In genomic region chr5:45857254-45858011, GRCm38 (mm10) we compare ENCODE assay signal across 8 mouse cellular contexts. TPM values are rescaled to one million over a fixed set of nuclear protein-coding genes. Genes with fewer than 3 reads are reported as not detected.
A peak's percentile ranks its signal among the peaks of the same experiment; 100 is the strongest.
DNase-seq lines count a peak whose midpoint lies in the region; ATAC-seq and TF ChIP-seq lines count a peak whose summit lies in the region.

Lcorl (minus strand) TSS chr5:45857615.

- peak within 1 kb of the TSS; percentile 75 for H3K4me2 ChIP-seq in forebrain, embryonic 12.5 days
- H3K4me2 ChIP-seq in heart, postnatal 0 days (ENCODE audit: low read depth, low read length), result peak within 1 kb of the TSS; percentile 83
- peak within 1 kb of the TSS; percentile 78 for H3K4me2 ChIP-seq in liver, embryonic 16.5 days (ENCODE audit: low read depth, low read length)
- H3K4me2 ChIP-seq in neural tube, embryonic 13.5 days, result peak within 1 kb of the TSS; percentile 68

- H3K27me3 ChIP-seq in E14TG2a.4 (ENCODE audit: insufficient read depth, low read length), result peaks cover 6% of the 10 kb centered on the region; the same call in 1 of the 2 replicates
- H3K27me3 ChIP-seq in forebrain, embryonic 12.5 days, result no peaks in the 10 kb centered on the region
- no peaks in the 10 kb centered on the region for H3K27me3 ChIP-seq in heart, postnatal 0 days (ENCODE audit: control insufficient read depth, insufficient read depth, low read length)
- H3K27me3 ChIP-seq in liver, embryonic 16.5 days (ENCODE audit: control insufficient read depth, insufficient read depth, low read depth, low read length), result no peaks in the 10 kb centered on the region
- no peaks in the 10 kb centered on the region for H3K27me3 ChIP-seq in neural tube, embryonic 13.5 days
- H3K27me3 ChIP-seq in testis, adult 2 months (ENCODE audit: control insufficient read depth, insufficient read depth, low read length), result no peaks in the 10 kb centered on the region

- H3K27ac ChIP-seq in forebrain, embryonic 12.5 days, result peak within 1 kb of the TSS; percentile 99
- H3K27ac ChIP-seq in heart, postnatal 0 days (ENCODE audit: low read depth), result peak within 1 kb of the TSS; percentile 97
- peak within 1 kb of the TSS; percentile 88 for H3K27ac ChIP-seq in liver, embryonic 16.5 days (ENCODE audit: low read length)
- H3K27ac ChIP-seq in neural tube, embryonic 13.5 days (replicated peaks), result peak within 1 kb of the TSS; percentile 99
- H3K27ac ChIP-seq in testis, adult 2 months (ENCODE audit: control insufficient read depth, insufficient read depth, low read depth, low read length), result peak within 1 kb of the TSS; percentile 95

- peak within 1 kb of the TSS; percentile 95 for H3K4me3 ChIP-seq in E14TG2a.4 (replicated peaks; ENCODE audit: low read length)
- peak within 1 kb of the TSS; percentile 96 for H3K4me3 ChIP-seq in forebrain, embryonic 12.5 days (replicated peaks)
- H3K4me3 ChIP-seq in heart, postnatal 0 days (ENCODE audit: low read depth, low read length), result peak within 1 kb of the TSS; percentile 82
- peak within 1 kb of the TSS; percentile 90 for H3K4me3 ChIP-seq in liver, embryonic 16.5 days (ENCODE audit: low read depth, low read length)
- H3K4me3 ChIP-seq in neural tube, embryonic 13.5 days, result peak within 1 kb of the TSS; percentile 77
- H3K4me3 ChIP-seq in testis, adult 2 months (ENCODE audit: control insufficient read depth, low read depth, low read length), result peak within 1 kb of the TSS; percentile 99

- TF ChIP-seq CTCF in E14TG2a.4 (conservative IDR thresholded peaks at IDR 0.05; ENCODE audit: low read length), result no peak
- peak; percentile 26 for TF ChIP-seq CTCF in heart, postnatal 0 days (IDR thresholded peaks at IDR 0.05; ENCODE audit: low read depth)
- TF ChIP-seq CTCF in testis, adult 2 months (IDR thresholded peaks at IDR 0.05; ENCODE audit: control insufficient read depth, insufficient read depth, insufficient replicate concordance, low read depth, low read length), result no peak

- H3K9ac ChIP-seq in forebrain, embryonic 12.5 days, result peak within 1 kb of the TSS; percentile 97
- H3K9ac ChIP-seq in heart, postnatal 0 days (replicated peaks; ENCODE audit: low read depth, low read length), result peak within 1 kb of the TSS; percentile 93
- peak within 1 kb of the TSS; percentile 88 for H3K9ac ChIP-seq in liver, embryonic 16.5 days (ENCODE audit: low read depth, low read length)
- peak within 1 kb of the TSS; percentile 96 for H3K9ac ChIP-seq in neural tube, embryonic 13.5 days

- TF ChIP-seq POLR2A in testis, adult 2 months (IDR thresholded peaks at IDR 0.05; ENCODE audit: control insufficient read depth, low read depth, low read length), result no peak; the same call in 1 of the 2 replicates

- peak; percentile 89 for DNase-seq in c-Kit-positive CD71-positive TER-119-positive erythroid progenitor cells, embryonic 14.5 days (ENCODE audit: low spot score)
- DNase-seq in heart, postnatal 0 days (ENCODE audit: low spot score), result peak; percentile 96
- peak; percentile 93 to 96 for DNase-seq in kidney, postnatal 4 days

- H3K4me1 ChIP-seq in E14TG2a.4 (replicated peaks; ENCODE audit: low read depth, low read length), result peaks cover 13% of the 10 kb centered on the region
- peaks cover 6% of the 10 kb centered on the region for H3K4me1 ChIP-seq in forebrain, embryonic 12.5 days
- no peaks in the 10 kb centered on the region for H3K4me1 ChIP-seq in heart, postnatal 0 days (ENCODE audit: control insufficient read depth, insufficient read depth)
- H3K4me1 ChIP-seq in liver, embryonic 16.5 days (ENCODE audit: control insufficient read depth, low read depth, low read length), result peaks cover 9% of the 10 kb centered on the region
- peaks cover 9% of the 10 kb centered on the region for H3K4me1 ChIP-seq in neural tube, embryonic 13.5 days (replicated peaks)
- peaks cover 3% of the 10 kb centered on the region; the same call in 1 of the 2 replicates for H3K4me1 ChIP-seq in testis, adult 2 months (ENCODE audit: control insufficient read depth, insufficient read depth, low read length)

- no peaks in the 10 kb centered on the region for H3K36me3 ChIP-seq in E14TG2a.4 (ENCODE audit: insufficient read depth, low read length)
- H3K36me3 ChIP-seq in forebrain, embryonic 12.5 days (replicated peaks), result no peaks in the 10 kb centered on the region
- H3K36me3 ChIP-seq in heart, postnatal 0 days (replicated peaks; ENCODE audit: control insufficient read depth, insufficient read depth, low read length), result no peaks in the 10 kb centered on the region
- H3K36me3 ChIP-seq in liver, embryonic 16.5 days (ENCODE audit: control insufficient read depth, insufficient read depth), result no peaks in the 10 kb centered on the region
- no peaks in the 10 kb centered on the region for H3K36me3 ChIP-seq in neural tube, embryonic 13.5 days
- H3K36me3 ChIP-seq in testis, adult 2 months (ENCODE audit: control insufficient read depth, insufficient read depth, low read length), result no peaks in the 10 kb centered on the region

- TF ChIP-seq EP300 in heart, postnatal 0 days (IDR thresholded peaks at IDR 0.05; ENCODE audit: low read depth), result no peak; the same call in 1 of the 2 replicates

- ATAC-seq in forebrain, embryonic 12.5 days (ENCODE audit: low FRiP score), result peak; percentile 95
- ATAC-seq in heart, postnatal 0 days (ENCODE audit: insufficient read depth, low read depth), result peak; percentile 94
- peak; percentile 95 for ATAC-seq in liver, embryonic 16.5 days (ENCODE audit: low read depth)
- ATAC-seq in neural tube, embryonic 13.5 days (ENCODE audit: low read depth), result peak; percentile 97

- WGBS in forebrain, embryonic 12.5 days, result under 1% methylated on average over 68 of the region's 79 CpGs
- 1% methylated on average over 66 of the region's 79 CpGs for WGBS in heart, postnatal 0 days
- WGBS in liver, embryonic 16.5 days (ENCODE audit: insufficient replicate concordance), result under 1% methylated on average over 69 of the region's 79 CpGs
- under 1% methylated on average over 53 of the region's 79 CpGs for WGBS in neural tube, embryonic 13.5 days

- H3K9me3 ChIP-seq in E14TG2a.4 (ENCODE audit: low read length), result no peaks in the 10 kb centered on the region
- H3K9me3 ChIP-seq in forebrain, embryonic 12.5 days, result no peaks in the 10 kb centered on the region
- H3K9me3 ChIP-seq in heart, postnatal 0 days (replicated peaks; ENCODE audit: control insufficient read depth, low read length), result no peaks in the 10 kb centered on the region
- H3K9me3 ChIP-seq in liver, embryonic 16.5 days (replicated peaks; ENCODE audit: control insufficient read depth, low read length), result no peaks in the 10 kb centered on the region
- H3K9me3 ChIP-seq in neural tube, embryonic 13.5 days, result no peaks in the 10 kb centered on the region

RNA-seq across cellular contexts. Expression of gene Lcorl, which starts in this region (rescaled TPM):
- 57.0 and 60.0 TPM in 2 replicates for polyA plus RNA-seq in forebrain, embryonic 12.5 days (2016; fragmentation: Nextera tagmentation; extraction: Ambion mirVana)
- 24.3 and 80.3 TPM in 2 replicates for total RNA-seq in heart, postnatal 0 days (2014; rRNA removed; ENCODE audit: low replicate concordance)
- polyA plus RNA-seq in heart, postnatal 0 days (2015; fragmentation: Nextera tagmentation; extraction: Ambion mirVana), result 11.1 and 11.6 TPM in 2 replicates
- 5.7 and 6.7 TPM in 2 replicates for polyA plus RNA-seq in liver, embryonic 16.5 days (2015; fragmentation: Nextera tagmentation; extraction: Ambion mirVana)
- polyA plus RNA-seq in neural tube, embryonic 13.5 days (2015; fragmentation: Nextera tagmentation; extraction: Ambion mirVana), result 49.0 and 54.3 TPM in 2 replicates
- 4.7 TPM in 2 replicates for polyA plus RNA-seq in testis, adult 2 months (2012; rRNA removed)

Comparison
In these comparisons a context has a peak if more than half of its experiments do, and no peak if none do; other contexts are left out.
1. Peak in every context shown above with its lines: DNase-seq, ATAC-seq, H3K4me3 ChIP-seq and H3K27ac ChIP-seq.